Mouse (Mus musculus): Measurements from ENCODE around the gene Tgif1. TPM values are rescaled to one million over a fixed set of nuclear protein-coding genes. Genes with fewer than 3 reads are reported as not detected.
"Not testable (repeated sequence)": the region's sequence is repeated elsewhere in the genome, so short reads cannot be mapped to it uniquely, and the experiment has no call there.

The Tgif1 gene
- total RNA-seq, 2 experiments from 2014 or later = 1.5 to 1.6 TPM

GRCm38 (mm10) chr17:70835071-70835790 lies 18.1 kb downstream of the Tgif1 start:
- intact Hi-C loops (cut with DNase I) = no loop called here
- no peak for TF ChIP-seq CTCF (IDR thresholded peaks at IDR 0.05)
- DNase-seq (ENCODE audit: extremely low spot score in 1 of 2, low spot score in 2 of 2) = no peak
- Histone ChIP-seq H3K4me3 (peak overlapping the region; percentile 44), H3K27ac (no peak overlapping the region)

DNA sequence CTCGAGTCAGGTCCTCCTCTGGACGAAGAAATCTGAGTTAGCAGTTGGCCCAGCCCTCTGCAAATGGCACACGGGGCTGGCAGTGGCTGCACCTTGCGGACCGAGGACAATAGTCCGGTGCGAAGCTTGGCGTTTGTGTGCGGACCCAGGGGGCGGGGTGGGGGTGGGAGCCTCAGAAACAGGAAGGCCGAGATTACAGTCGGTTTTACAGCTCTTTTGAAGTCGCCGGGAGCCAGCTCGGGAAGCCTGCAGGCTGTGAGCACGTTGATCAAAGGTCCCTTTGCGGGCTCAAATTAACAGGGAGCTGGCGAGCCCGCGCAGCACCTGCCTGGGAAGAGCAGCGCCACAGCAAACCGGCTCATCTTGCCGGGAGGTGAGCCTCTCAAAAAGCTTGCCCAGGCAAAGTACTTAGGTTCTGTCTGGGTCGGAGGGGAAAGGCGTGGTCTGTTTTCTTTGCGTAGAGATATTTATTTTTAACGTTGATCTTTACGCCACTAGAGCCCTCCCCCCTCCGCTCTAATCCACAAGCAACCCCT lies 18.8 kb downstream of the Tgif1 start:
- no peak overlapping the region for H3K27ac ChIP-seq
- intact Hi-C loops (cut with DNase I) = no loop called here
- TF ChIP-seq CTCF (IDR thresholded peaks at IDR 0.05) = no peak
- DNase-seq (ENCODE audit: extremely low spot score in 1 of 2, low spot score in 2 of 2) = no peak
- H3K4me3 ChIP-seq = peak overlapping the region; percentile 44

DNA sequence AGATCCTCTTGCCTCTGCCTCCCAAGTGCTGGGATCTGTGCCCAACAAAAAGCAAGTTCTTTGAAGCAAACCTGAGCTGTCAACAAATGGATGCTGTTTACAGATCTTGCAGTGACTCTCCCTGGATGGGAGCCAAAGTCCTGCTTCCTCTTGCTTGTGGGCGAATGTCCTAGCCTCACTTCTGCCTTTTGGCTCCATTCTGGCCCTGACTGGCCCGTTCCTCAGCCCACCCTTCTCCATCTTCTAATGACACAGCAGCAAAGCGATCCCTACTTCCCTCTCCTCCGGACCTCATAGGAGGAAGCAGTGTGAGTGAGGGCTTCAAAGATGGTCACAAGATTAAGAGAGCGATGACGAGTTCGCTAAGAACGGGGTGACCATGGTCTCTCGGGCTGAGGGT lies 20.8 kb downstream of the Tgif1 start:
- no peak overlapping the region for H3K4me3 ChIP-seq
- intact Hi-C loops (cut with DNase I) = no loop called here
- no peak for TF ChIP-seq CTCF (IDR thresholded peaks at IDR 0.05)
- DNase-seq (ENCODE audit: extremely low spot score in 1 of 2, low spot score in 2 of 2) = no peak
- no peak overlapping the region for H3K27ac ChIP-seq

GRCm38 (mm10) chr17:70831591-70831990 lies 21.8 kb downstream of the Tgif1 start:
- intact Hi-C loops (cut with DNase I) = no loop called here
- DNase-seq (ENCODE audit: extremely low spot score in 1 of 2, low spot score in 2 of 2) = no peak
- Histone ChIP-seq H3K4me3 (no peak overlapping the region), H3K27ac (no peak overlapping the region)
- no peak for TF ChIP-seq CTCF (IDR thresholded peaks at IDR 0.05)

DNA sequence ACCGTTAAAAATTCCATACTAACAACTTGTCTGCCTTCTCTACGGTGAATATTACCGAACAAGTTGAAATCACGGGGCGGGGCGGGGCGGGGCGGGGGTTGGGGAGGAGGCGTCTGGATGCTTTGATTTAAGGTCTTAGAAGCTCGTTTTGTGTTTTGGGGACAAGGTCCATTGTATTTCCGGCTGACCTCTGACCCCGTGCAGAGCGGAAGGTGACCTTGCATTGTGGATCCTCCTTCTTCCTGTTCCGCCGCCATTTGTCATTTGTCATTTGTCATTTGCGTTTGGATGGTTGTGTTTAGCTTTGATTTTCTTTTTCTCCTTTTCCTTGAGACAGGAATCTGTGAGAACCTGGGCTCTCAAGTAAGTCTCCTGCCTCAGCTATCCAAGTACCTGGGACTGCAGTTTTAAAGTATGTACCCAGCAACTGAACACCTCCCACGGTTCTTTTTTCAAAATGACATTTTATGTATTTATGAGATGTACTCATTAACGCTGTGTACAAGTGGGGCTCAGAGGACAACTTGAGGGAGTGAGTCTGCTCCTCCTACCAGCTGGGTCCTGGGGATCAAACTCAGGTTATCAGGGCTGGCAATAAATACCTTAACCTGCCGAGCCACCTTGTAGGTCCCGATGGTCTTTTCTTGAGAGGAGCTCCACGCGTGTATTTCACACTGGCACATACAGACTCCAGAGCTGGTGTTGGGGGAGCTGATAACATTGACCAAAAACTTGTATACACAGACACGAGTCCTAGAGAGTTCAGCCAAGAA lies 23.2 kb downstream of the Tgif1 start:
- intact Hi-C loops (cut with DNase I) = no loop called here
- TF ChIP-seq CTCF (IDR thresholded peaks at IDR 0.05) = no peak

DNA sequence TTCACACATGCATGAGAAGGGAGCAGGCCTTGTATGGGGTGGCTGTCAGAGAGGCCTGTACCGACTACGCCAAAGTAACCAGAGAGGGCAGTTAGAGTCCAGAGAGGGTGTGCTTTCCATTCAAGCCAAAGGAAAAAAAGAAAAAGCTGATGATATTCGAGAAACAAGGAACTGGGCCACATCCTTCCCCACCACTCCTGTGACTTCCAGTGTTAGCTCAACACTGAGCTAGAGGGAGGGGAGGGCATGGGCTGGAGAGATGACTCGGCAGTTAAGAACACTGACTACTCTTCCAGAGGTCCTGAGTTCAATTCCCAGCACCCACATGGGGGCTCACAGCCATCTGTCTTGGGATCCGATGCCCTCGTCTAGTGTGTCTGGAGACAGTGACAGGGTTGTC lies 24.1 kb downstream of the Tgif1 start:
- no peak overlapping the region for H3K4me3 ChIP-seq
- DNase-seq (ENCODE audit: extremely low spot score in 1 of 2, low spot score in 2 of 2) = no peak
- no peak for TF ChIP-seq CTCF (IDR thresholded peaks at IDR 0.05)
- intact Hi-C loops (cut with DNase I) = no loop called here
- no peak overlapping the region for H3K27ac ChIP-seq

More for the DNA sequence above, 23.2 kb downstream of the Tgif1 start:
- Histone ChIP-seq H3K27ac (no peak overlapping the region), H3K4me3 (no peak overlapping the region)
- DNase-seq (ENCODE audit: extremely low spot score in 1 of 2, low spot score in 2 of 2) = no peak

DNA sequence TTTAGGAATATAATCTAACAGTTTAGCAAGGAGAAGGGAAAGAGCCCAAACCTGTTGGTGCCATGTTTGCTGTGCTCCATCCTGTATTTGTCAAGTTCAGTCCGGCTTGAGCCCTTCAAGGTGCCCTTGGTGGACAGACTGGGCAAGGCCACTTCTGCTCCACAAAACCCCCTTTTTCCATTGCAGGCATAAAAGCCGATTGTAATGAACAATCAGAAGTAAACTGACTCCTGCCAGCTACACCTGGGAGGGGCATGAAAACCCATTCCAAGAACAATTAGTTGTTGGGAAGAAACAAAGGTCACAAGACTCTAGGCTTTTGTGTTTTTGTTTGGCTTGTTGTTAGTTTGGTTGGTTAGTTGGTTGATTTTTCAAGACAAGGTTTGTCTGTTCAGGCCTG lies 24.8 kb downstream of the Tgif1 start:
- H3K27ac ChIP-seq = no peak overlapping the region
- TF ChIP-seq CTCF (IDR thresholded peaks at IDR 0.05) = no peak
- DNase-seq (ENCODE audit: extremely low spot score in 1 of 2, low spot score in 2 of 2) = no peak
- intact Hi-C loops (cut with DNase I) = no loop called here
- H3K4me3 ChIP-seq = no peak overlapping the region

GRCm38 (mm10) chr17:70828180-70828528 lies 25.2 kb downstream of the Tgif1 start:
- no peak for TF ChIP-seq CTCF (IDR thresholded peaks at IDR 0.05)
- H3K27ac ChIP-seq = no peak overlapping the region
- DNase-seq (ENCODE audit: extremely low spot score in 1 of 2, low spot score in 2 of 2) = no peak
- no peak overlapping the region for H3K4me3 ChIP-seq
- intact Hi-C loops (cut with DNase I) = no loop called here

DNA sequence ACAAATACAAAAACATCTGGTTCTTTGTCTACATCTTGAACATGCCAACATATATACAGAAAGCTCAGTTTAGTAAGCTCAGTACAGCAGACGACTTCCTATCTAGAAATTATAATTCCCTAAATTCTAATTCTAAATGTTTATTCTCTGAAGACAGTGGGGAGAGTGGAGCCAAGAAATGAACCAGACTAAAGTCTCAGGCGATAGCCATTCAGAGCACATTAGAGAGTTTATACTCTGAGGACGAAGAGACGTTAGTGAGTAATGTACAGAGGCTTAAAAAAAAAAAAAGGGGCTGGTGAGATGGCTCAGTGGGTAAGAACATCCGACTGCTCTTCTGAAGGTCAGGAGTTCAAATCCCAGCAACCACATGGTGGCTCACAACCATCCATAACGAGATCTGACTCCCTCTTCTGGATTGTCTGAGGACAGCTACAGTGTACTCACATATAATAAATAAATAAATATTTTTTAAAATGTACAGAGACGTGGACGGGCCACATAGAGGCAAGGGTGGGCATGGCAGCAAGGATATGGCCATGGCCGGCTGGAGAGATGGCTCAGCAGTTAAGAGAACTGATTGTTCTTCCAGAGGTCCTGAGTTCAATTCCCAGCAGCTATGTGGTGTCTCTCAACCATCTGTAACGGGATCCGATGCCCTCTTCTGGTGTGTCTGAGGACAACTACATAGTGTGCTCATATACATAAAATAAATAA lies 25.7 kb downstream of the Tgif1 start:
- H3K27ac ChIP-seq; DNase-seq (ENCODE audit: extremely low spot score in 1 of 2, low spot score in 2 of 2); H3K4me3 ChIP-seq; intact Hi-C loops (cut with DNase I): not testable (repeated sequence)

DNA sequence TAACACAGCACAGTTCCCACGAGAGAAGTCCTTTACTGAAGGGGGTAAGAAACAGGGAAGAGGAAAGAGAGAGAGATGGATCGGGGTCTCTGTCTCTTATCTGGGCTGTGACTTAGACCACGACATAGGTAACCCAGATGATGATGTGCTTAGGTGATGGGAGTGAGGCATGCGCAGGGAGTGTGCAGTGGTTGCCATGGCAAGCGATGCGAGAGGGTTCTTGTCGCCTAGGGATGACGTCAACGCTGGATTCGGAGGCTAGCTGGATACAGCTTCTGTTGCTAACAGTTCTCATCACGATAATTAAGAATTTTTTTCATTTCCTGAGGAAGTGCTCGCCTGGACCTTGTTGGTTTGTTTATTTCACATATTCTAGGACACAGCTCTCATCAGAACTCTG lies 27.1 kb downstream of the Tgif1 start:
- peak; percentile 75 to 79 for DNase-seq (ENCODE audit: extremely low spot score in 1 of 2, low spot score in 2 of 2)
- peak overlapping the region; percentile 31; the same call in 1 of the 2 replicates for H3K4me3 ChIP-seq
- no peak overlapping the region for H3K27ac ChIP-seq
- no peak for TF ChIP-seq CTCF (IDR thresholded peaks at IDR 0.05)
- intact Hi-C loops (cut with DNase I) = no loop called here

GRCm38 (mm10) chr17:70823083-70823482 lies 30.3 kb downstream of the Tgif1 start:
- TF ChIP-seq CTCF (IDR thresholded peaks at IDR 0.05) = no peak
- intact Hi-C loops (cut with DNase I) = no loop called here
- DNase-seq (ENCODE audit: extremely low spot score in 1 of 2, low spot score in 2 of 2) = no peak
- no peak overlapping the region for H3K4me3 ChIP-seq
- H3K27ac ChIP-seq = no peak overlapping the region
